Mouse (Mus musculus): ENCODE results near the gene Gm21497.
"Not testable (repeated sequence)": the region's sequence is repeated elsewhere in the genome, so short reads cannot be mapped to it uniquely, and the experiment has no call there.

Gene Gm21497

GRCm38 (mm10) chrY:61646446-61646845 is at the start of gene Gm21497:
TSS of gene Gm21497 (plus strand) at chrY:61646746.
- not testable (repeated sequence) for DNase-seq
